Mouse (Mus musculus) testis, adult 2 months (tissue): ENCODE measurements around the gene Glod4.

Experiments
- CTCF ChIP-seq: fragments of 200-500 bp; IDR thresholded peaks from 2 replicates; pipeline ENCODE4 v1.5.1; 2012; ENCODE audit warnings: low read depth, mild to moderate bottlenecking, inconsistent platforms, low read length, moderate library complexity; ENCODE audit not compliant: control insufficient read depth, insufficient read depth, insufficient replicate concordance
- POLR2A ChIP-seq: fragments of 200-500 bp; IDR thresholded peaks from 2 replicates; pipeline ENCODE4 v1.6.1; 2012; ENCODE audit warnings: low read depth, mild to moderate bottlenecking, inconsistent platforms, low read length, moderate library complexity; ENCODE audit not compliant: control insufficient read depth

DNA sequence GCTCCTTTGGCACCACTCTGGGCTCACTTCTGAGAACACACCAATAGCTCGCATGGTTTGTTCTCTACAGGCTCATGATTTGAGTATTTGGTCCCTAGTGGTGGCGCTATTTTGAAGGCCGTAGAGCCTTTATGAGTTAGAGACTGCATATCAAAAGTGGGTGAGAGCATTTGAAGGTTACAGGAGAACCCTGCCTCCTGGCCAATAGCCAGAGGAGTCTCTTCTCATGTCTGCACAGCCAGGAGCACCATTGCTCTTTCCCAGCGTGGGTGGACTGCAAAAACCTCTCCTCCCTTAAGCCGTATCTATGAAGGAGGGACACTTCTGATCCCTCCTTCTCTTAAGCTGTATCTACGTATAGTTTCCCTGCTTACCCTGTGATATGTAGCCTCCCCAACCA lies 166.2 kb downstream of the Glod4 start:
- TF ChIP-seq CTCF (no peak), POLR2A (no peak)
